Mouse (Mus musculus) thymus, postnatal 14 days (tissue): ENCODE results near the gene Ppfia2.

Experiments
- DNase-seq: peaks from one replicate; pipeline ENCODE4 v3.0.0; 2021

The Ppfia2 gene

GRCm38 (mm10) chr10:106670170-106670569 lies 200.0 kb downstream of the Ppfia2 start:
- DNase-seq: no peak

GRCm38 (mm10) chr10:106681395-106681794 lies 211.3 kb downstream of the Ppfia2 start:
- DNase-seq: no peak

GRCm38 (mm10) chr10:106685519-106685918 lies 215.4 kb downstream of the Ppfia2 start:
- no peak for DNase-seq

- no peak for DNase-seq
Measured at GRCm38 (mm10) chr10:106719936-106720335, 249.8 kb downstream of the Ppfia2 start.

- DNase-seq: no peak
Measured at GRCm38 (mm10) chr10:106732265-106732664, 262.1 kb downstream of the Ppfia2 start.

- no peak for DNase-seq
Measured at GRCm38 (mm10) chr10:106736230-106737063, 266.3 kb downstream of the Ppfia2 start.

GRCm38 (mm10) chr10:106738190-106738589 lies 268.1 kb downstream of the Ppfia2 start:
- DNase-seq: no peak

- no peak for DNase-seq
Measured at GRCm38 (mm10) chr10:106744966-106745365, 274.8 kb downstream of the Ppfia2 start.

- no peak for DNase-seq
Measured at GRCm38 (mm10) chr10:106761061-106761460, 290.9 kb downstream of the Ppfia2 start.

GRCm38 (mm10) chr10:106763785-106764184 lies 293.6 kb downstream of the Ppfia2 start:
- no peak for DNase-seq

- DNase-seq: no peak
Measured at GRCm38 (mm10) chr10:106775571-106775970, 305.4 kb downstream of the Ppfia2 start.

- DNase-seq: no peak
Measured at GRCm38 (mm10) chr10:106815447-106815846, 345.3 kb downstream of the Ppfia2 start.

- DNase-seq: no peak
Measured at GRCm38 (mm10) chr10:106818381-106818780, 348.2 kb downstream of the Ppfia2 start.

- DNase-seq: no peak
Measured at GRCm38 (mm10) chr10:106824215-106824614, 354.1 kb downstream of the Ppfia2 start.

- DNase-seq: no peak
Measured at GRCm38 (mm10) chr10:106838476-106838875, 368.3 kb downstream of the Ppfia2 start.

GRCm38 (mm10) chr10:106858106-106858505 lies 388.0 kb downstream of the Ppfia2 start:
- no peak for DNase-seq

- DNase-seq: no peak
Measured at GRCm38 (mm10) chr10:106870233-106870632, 400.1 kb downstream of the Ppfia2 start.

GRCm38 (mm10) chr10:106871847-106872246 lies 401.7 kb downstream of the Ppfia2 start:
- DNase-seq: no peak

GRCm38 (mm10) chr10:106872714-106873113 lies 402.6 kb downstream of the Ppfia2 start:
- DNase-seq: no peak

GRCm38 (mm10) chr10:106881330-106881729 lies 411.2 kb downstream of the Ppfia2 start:
- DNase-seq: no peak

- no peak for DNase-seq
Measured at GRCm38 (mm10) chr10:106896351-106896750, 426.2 kb downstream of the Ppfia2 start.

GRCm38 (mm10) chr10:106910108-106910507 lies 440.0 kb downstream of the Ppfia2 start:
- DNase-seq: no peak

GRCm38 (mm10) chr10:106913032-106913431 lies 442.9 kb downstream of the Ppfia2 start:
- no peak for DNase-seq

- DNase-seq: no peak
Measured at GRCm38 (mm10) chr10:106914275-106914674, 444.1 kb downstream of the Ppfia2 start.

GRCm38 (mm10) chr10:106914822-106915221 lies 444.7 kb downstream of the Ppfia2 start:
- DNase-seq: no peak
